Mouse (Mus musculus) cerebellum, adult 2 months (tissue): ENCODE results near the gene Pdap1.

Source experiments
- CTCF ChIP-seq: fragments of 200-500 bp; IDR thresholded peaks from 2 replicates; pipeline ENCODE4 v1.5.1; 2011; ENCODE audit warnings: low read depth, mild to moderate bottlenecking, control low read depth, low read length, moderate library complexity, borderline replicate concordance; ENCODE audit not compliant: insufficient read depth
- POLR2A ChIP-seq: fragments of 200-500 bp; IDR thresholded peaks from 2 replicates; pipeline ENCODE4 v1.6.1; 2011; ENCODE audit warnings: low read length, control low read depth, borderline replicate concordance; ENCODE audit not compliant: insufficient read depth

DNA sequence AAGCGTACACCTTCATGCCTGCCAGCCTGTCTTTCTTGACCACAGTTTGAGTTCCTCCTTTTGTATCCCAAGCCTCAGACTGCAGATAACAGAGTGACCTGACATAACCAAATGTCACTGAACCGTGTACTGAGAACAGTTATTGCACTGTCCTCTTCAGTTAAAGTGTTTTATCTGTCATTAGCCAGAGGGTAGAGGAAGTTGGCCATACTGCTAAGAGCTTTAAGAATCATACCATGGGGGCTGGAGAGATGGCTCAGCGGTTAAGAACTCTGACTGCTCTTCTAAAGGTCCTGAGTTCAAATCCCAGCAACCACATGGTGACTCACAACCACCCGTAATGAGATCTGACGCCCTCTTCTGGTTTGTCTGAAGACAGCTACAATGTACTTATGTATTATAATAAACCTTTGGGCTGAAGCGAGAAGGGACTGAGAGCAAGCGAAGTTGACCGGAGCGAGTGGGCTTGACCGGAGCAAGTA is 41.7 kb downstream of the Pdap1 start:
- no peak for TF ChIP-seq POLR2A
- TF ChIP-seq CTCF = no peak
